Mouse (Mus musculus) MEL (cell line): ENCODE data around the gene Slc9a5. TPM values are rescaled to one million over a fixed set of nuclear protein-coding genes. Genes with fewer than 3 reads are reported as not detected.

Experiments used
- DNase-seq: peaks from one replicate; pipeline ENCODE4 v3.0.0; 2011; ENCODE audit warnings: low read depth, low spot score
- H3K27ac ChIP-seq: 2 replicates; pipeline ENCODE4 v1.5.1; 2012; ENCODE audit warnings: low read depth, mild to moderate bottlenecking, control low read depth, low read length, moderate library complexity; ENCODE audit not compliant: control insufficient read depth
- H3K27me3 ChIP-seq, 2 experiments: fragments of 150-350 bp in 1 of 2; sonication (generic) in 1 of 2; 2 replicates each; pipeline ENCODE4 v1.6.1; 2012; ENCODE audit warnings: low read length in 2 of 2, mild to moderate bottlenecking in 2 of 2, improper control_type of control experiment in 1 of 2, moderate library complexity in 1 of 2; ENCODE audit not compliant: insufficient read depth in 2 of 2, control insufficient read depth in 1 of 2
- H3K36me3 ChIP-seq, 2 experiments: 2 replicates each; pipeline ENCODE4 v1.6.1; 2012 to 2014; ENCODE audit warnings: low read length in 2 of 2, improper control_type of control experiment in 1 of 2, inconsistent platforms in 1 of 2, mild to moderate bottlenecking in 1 of 2; ENCODE audit not compliant: insufficient read depth in 2 of 2, control insufficient read depth in 1 of 2
- H3K4me1 ChIP-seq, 2 experiments: fragments of 150-350 bp in 1 of 2; sonication (generic) in 1 of 2; 2 replicates each; pipeline ENCODE4 v1.6.1; 2012; ENCODE audit warnings: low read length in 2 of 2, improper control_type of control experiment in 1 of 2, mild to moderate bottlenecking in 1 of 2; ENCODE audit not compliant: insufficient read depth in 2 of 2, control insufficient read depth in 1 of 2
- H3K4me3 ChIP-seq, 2 experiments: fragments of 150-350 bp in 1 of 2; sonication (generic) in 1 of 2; 2 replicates each; pipeline ENCODE4 v1.5.1; 2012; ENCODE audit warnings: low read depth in 2 of 2, low read length in 2 of 2, mild to moderate bottlenecking in 2 of 2, moderate library complexity in 2 of 2, control low read depth in 1 of 2, improper control_type of control experiment in 1 of 2; ENCODE audit not compliant: control insufficient read depth in 1 of 2, insufficient read depth in 1 of 2
- H3K79me2 ChIP-seq: 2 replicates; pipeline ENCODE4 v1.6.1; 2012; ENCODE audit warnings: mild to moderate bottlenecking, low read length, moderate library complexity; ENCODE audit not compliant: control insufficient read depth, poor library complexity, insufficient read depth
- H3K9ac ChIP-seq: 2 replicates; pipeline ENCODE4 v1.6.1; 2012; ENCODE audit warnings: low read depth, mild to moderate bottlenecking, control low read depth, low read length, moderate library complexity; ENCODE audit not compliant: control insufficient read depth, poor library complexity, severe bottlenecking
- H3K9me3 ChIP-seq: fragments of 150-350 bp; sonication (generic); replicated peaks from 2 replicates; pipeline ENCODE4 v1.6.1; 2012; ENCODE audit warnings: mild to moderate bottlenecking, low read length, improper control_type of control experiment, moderate library complexity; ENCODE audit not compliant: insufficient read depth
- BHLHE40 ChIP-seq: IDR thresholded peaks from 2 replicates; pipeline ENCODE4 v1.6.1; 2012; ENCODE audit warnings: low read depth, mild to moderate bottlenecking, inconsistent platforms, low read length, improper control_type of control experiment, borderline replicate concordance
- CTCF ChIP-seq, 3 experiments: IDR thresholded peaks in 2 of 3; conservative IDR thresholded peaks in 1 of 3; 2 replicates each; pipeline ENCODE4 v1.5.1; 2011 to 2012; ENCODE audit warnings: low read length in 3 of 3, low read depth in 2 of 3, mild to moderate bottlenecking in 2 of 3, improper control_type of control experiment in 1 of 3, inconsistent platforms in 1 of 3, mixed read lengths in 1 of 3, moderate library complexity in 1 of 3; ENCODE audit not compliant: control insufficient read depth in 1 of 3, insufficient read depth in 1 of 3, poor library complexity in 1 of 3, severe bottlenecking in 1 of 3
- E2F4 ChIP-seq: IDR thresholded peaks from 2 replicates; pipeline ENCODE4 v1.6.1; 2011; ENCODE audit warnings: low read depth, low read length, improper control_type of control experiment, borderline replicate concordance
- ELF1 ChIP-seq: IDR thresholded peaks from 2 replicates; pipeline ENCODE4 v1.6.1; 2014; ENCODE audit warnings: low read depth, mild to moderate bottlenecking, inconsistent platforms, low read length, improper control_type of control experiment, moderate library complexity
- EP300 ChIP-seq, 2 experiments: IDR thresholded peaks; 2 replicates each; pipeline ENCODE4 v1.6.1; 2011; ENCODE audit warnings: improper control_type of control experiment in 2 of 2, low read length in 2 of 2, low read depth in 1 of 2, mild to moderate bottlenecking in 1 of 2
- ETS1 ChIP-seq: IDR thresholded peaks from 2 replicates; pipeline ENCODE4 v1.6.1; 2012; ENCODE audit warnings: low read depth, mild to moderate bottlenecking, inconsistent platforms, low read length, improper control_type of control experiment, moderate library complexity
- GABPA ChIP-seq: IDR thresholded peaks from 2 replicates; pipeline ENCODE4 v1.6.1; 2012; ENCODE audit warnings: low read depth, mild to moderate bottlenecking, inconsistent platforms, low read length, improper control_type of control experiment, moderate library complexity
- GATA1 ChIP-seq: IDR thresholded peaks from 2 replicates; pipeline ENCODE4 v1.6.1; 2011; ENCODE audit warnings: low read depth, low read length, improper control_type of control experiment
- JUND ChIP-seq: IDR thresholded peaks from 2 replicates; pipeline ENCODE4 v1.6.1; 2011; ENCODE audit warnings: low read depth, mild to moderate bottlenecking, improper control_type of control experiment, low read length
- MAFK ChIP-seq: IDR thresholded peaks from 2 replicates; pipeline ENCODE4 v1.6.1; 2011; ENCODE audit warnings: low read depth, mild to moderate bottlenecking, low read length, improper control_type of control experiment, borderline replicate concordance
- MAX ChIP-seq: IDR thresholded peaks from 2 replicates; pipeline ENCODE4 v1.6.1; 2011; ENCODE audit warnings: low read length, improper control_type of control experiment
- MAZ ChIP-seq: IDR thresholded peaks from 2 replicates; pipeline ENCODE4 v1.6.1; 2012; ENCODE audit warnings: low read depth, mild to moderate bottlenecking, inconsistent platforms, low read length, improper control_type of control experiment
- MYB ChIP-seq: IDR thresholded peaks from 2 replicates; pipeline ENCODE4 v1.6.1; 2011; ENCODE audit warnings: mild to moderate bottlenecking, low read depth, low read length, improper control_type of control experiment
- POLR2AphosphoS5 ChIP-seq: IDR thresholded peaks from 2 replicates; pipeline ENCODE4 v1.6.1; 2012; ENCODE audit warnings: low read depth, borderline replicate concordance, mild to moderate bottlenecking, inconsistent platforms, low read length, moderate library complexity, mixed read lengths
- SIN3A ChIP-seq: IDR thresholded peaks from 2 replicates; pipeline ENCODE4 v1.6.1; 2012; ENCODE audit warnings: low read length, improper control_type of control experiment, inconsistent platforms
- SMC3 ChIP-seq: IDR thresholded peaks from 2 replicates; pipeline ENCODE4 v1.6.1; 2011; ENCODE audit warnings: low read depth, low read length, improper control_type of control experiment
- TCF12 ChIP-seq: IDR thresholded peaks from 2 replicates; pipeline ENCODE4 v1.6.1; 2014; ENCODE audit warnings: low read depth, mild to moderate bottlenecking, inconsistent platforms, low read length, improper control_type of control experiment, moderate library complexity
- UBTF ChIP-seq: IDR thresholded peaks from 2 replicates; pipeline ENCODE4 v1.6.1; 2012; ENCODE audit warnings: low read depth, mild to moderate bottlenecking, inconsistent platforms, low read length, improper control_type of control experiment, moderate library complexity, borderline replicate concordance; ENCODE audit not compliant: insufficient read depth
- USF1 ChIP-seq: IDR thresholded peaks from 2 replicates; pipeline ENCODE4 v1.6.1; 2014; ENCODE audit warnings: low read depth, mild to moderate bottlenecking, inconsistent platforms, low read length, improper control_type of control experiment, moderate library complexity
- USF2 ChIP-seq, 2 experiments: IDR thresholded peaks; 2 replicates each; pipeline ENCODE4 v1.6.1; 2011 to 2012; ENCODE audit warnings: improper control_type of control experiment in 2 of 2, low read length in 2 of 2, borderline replicate concordance in 1 of 2, inconsistent platforms in 1 of 2, low read depth in 1 of 2, mild to moderate bottlenecking in 1 of 2; ENCODE audit not compliant: insufficient read depth in 1 of 2
- ZC3H11A ChIP-seq: IDR thresholded peaks from 2 replicates; pipeline ENCODE4 v1.6.1; 2012; ENCODE audit warnings: low read depth, mild to moderate bottlenecking, inconsistent platforms, low read length, improper control_type of control experiment
- polyA plus RNA-seq, 2 experiments: library from polyadenylated mRNA; stranded (reverse) in 1 of 2; unstranded in 1 of 2; fragments of >175 nt in 1 of 2; fragments of >200 nt in 1 of 2; gene quantifications; 2 replicates each; pipeline versions ENCODE4 v1.2.1 to v1.2.4; 2012; ENCODE audit warnings: low replicate concordance in 2 of 2, low read depth in 1 of 2; ENCODE audit not compliant: insufficient read length in 2 of 2, insufficient read depth in 1 of 2, missing spikeins in 1 of 2
- total RNA-seq: library from RNA; depleted of rRNA; stranded (reverse); fragments of 300-350 nt; gene quantifications from 2 replicates; pipeline ENCODE4 v1.2.3, GENCODE M21; 2012

Slc9a5 gene
- total and polyA plus RNA-seq, 3 experiments: 0.12 to 1.9 TPM; not detected in 1

GRCm38 (mm10) chr8:105342768-105343167 lies 5.9 kb upstream of the Slc9a5 start:
- Histone ChIP-seq H3K9me3 (no peaks in the 10 kb centered on the region), H3K27ac (no peak overlapping the region), H3K27me3 (no peaks in the 10 kb centered on the region), H3K4me3 (no peak overlapping the region), H3K4me1 (peaks cover 25 to 73% of the 10 kb centered on the region in 2 experiments), H3K9ac (no peak overlapping the region), H3K79me2 (peaks cover 4% of the 10 kb centered on the region; the same call in 1 of the 2 replicates), H3K36me3 (peaks cover 0 to 53% of the 10 kb centered on the region in 2 experiments; a peak in 2 of 4 replicates)
- peak; percentile 61 for TF ChIP-seq TCF12
- no peak for TF ChIP-seq CTCF (IDR thresholded peaks at IDR 0.05 in 2 of 3, conservative IDR thresholded peaks at IDR 0.05 in 1 of 3; ENCODE audit: control insufficient read depth in 1 of 3, insufficient read depth in 1 of 3, low read depth in 2 of 3, low read length in 3 of 3, poor library complexity in 1 of 3, severe bottlenecking in 1 of 3)
- TF ChIP-seq GATA1: peak; percentile 85
- peak in 1 of 2 experiments; percentile 48; a peak in 1 of 4 replicates for TF ChIP-seq EP300 (IDR thresholded peaks at IDR 0.05; ENCODE audit: low read depth in 1 of 2, low read length in 2 of 2)
- DNase-seq: no peak

- TF ChIP-seq MYB (no peak), BHLHE40 (no peak), SMC3 (no peak), POLR2AphosphoS5 (no peak), MAZ (no peak), ETS1 (no peak), JUND (no peak), ELF1 (no peak), USF1 (no peak), SIN3A (no peak), UBTF (no peak), E2F4 (no peak), MAX (no peak), ZC3H11A (no peak), MAFK (no peak), USF2 (IDR thresholded peaks at IDR 0.05; ENCODE audit: borderline replicate concordance in 1 of 2, insufficient read depth in 1 of 2, low read depth in 1 of 2, low read length in 2 of 2) (no peak), GABPA (no peak)
- Histone ChIP-seq H3K36me3 (peaks cover 0 to 44% of the 10 kb centered on the region in 2 experiments; a peak in 2 of 4 replicates), H3K4me3 (no peak overlapping the region), H3K27ac (peak overlapping the region; percentile 30), H3K27me3 (peaks cover 1 to 2% of the 10 kb centered on the region in 2 experiments; a peak in 1 of 4 replicates), H3K9ac (no peak overlapping the region), H3K79me2 (peaks cover 4% of the 10 kb centered on the region; the same call in 1 of the 2 replicates), H3K4me1 (peaks cover 18 to 62% of the 10 kb centered on the region in 2 experiments), H3K9me3 (no peaks in the 10 kb centered on the region)
- no peak for DNase-seq
Observed at GRCm38 (mm10) chr8:105343791-105344574, 4.7 kb upstream of the Slc9a5 start.
